Mouse (Mus musculus): ENCODE measurements around the gene Zxdc. TPM values are rescaled to one million over a fixed set of nuclear protein-coding genes. Genes with fewer than 3 reads are reported as not detected.

The Zxdc gene
- 10 to 100 TPM; 43.5 to 44.8 TPM for total RNA-seq (2023)

GRCm38 (mm10) chr6:90368976-90369724 is at the start of gene Zxdc:
Gene Zxdc, plus strand, starts transcription at chr6:90369492.

GRCm38 (mm10) chr6:90324991-90325390 is 44.3 kb upstream of the Zxdc start, which contains the start of gene Chst13:
Gene Chst13, minus strand, starts transcription at chr6:90325185.

GRCm38 (mm10) chr6:90332561-90333425 is 36.5 kb upstream of the Zxdc start, which contains the start of gene Uroc1:
Gene Uroc1, plus strand, starts transcription at chr6:90333284.

DNA sequence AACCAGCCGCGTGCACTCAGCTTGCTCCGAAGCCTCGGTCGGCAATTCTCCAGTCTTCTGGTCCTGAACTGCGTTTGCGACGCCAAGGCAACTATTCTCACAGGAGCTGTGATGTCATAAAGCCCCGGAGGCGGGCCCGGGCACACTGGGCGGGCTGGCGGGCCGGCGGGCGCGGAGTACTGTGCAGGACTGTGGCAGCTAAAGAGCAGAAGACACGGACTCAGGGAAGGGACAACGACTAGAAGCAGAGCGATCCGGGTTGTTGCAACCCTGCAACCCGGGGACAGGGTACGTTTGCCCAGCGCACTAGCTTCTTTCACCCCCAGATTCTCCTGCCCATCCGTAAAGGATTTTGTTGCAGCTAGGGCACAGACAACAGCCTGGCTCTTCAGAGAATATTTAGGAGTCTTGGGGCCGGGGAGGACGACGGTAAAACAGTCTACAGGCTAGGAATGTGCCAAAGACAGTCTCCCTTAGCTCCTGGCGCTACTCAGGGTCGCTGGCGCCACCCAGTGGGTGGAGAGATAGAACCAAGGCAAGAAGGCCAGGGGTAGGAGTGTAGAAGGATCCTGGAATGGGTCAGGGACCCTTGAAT is 59.2 kb downstream of the Zxdc start, which contains the start of gene Cfap100:
TSS of gene Cfap100 (minus strand) at position 418 of the 595 bp plus-strand sequence.

Other genes starting within 250 kb of the Zxdc start
- gene Vmn1r51, start 246.9 kb upstream of the Zxdc start, total RNA-seq (2023) = not detected
- gene Vmn1r52, start 194.7 kb upstream of the Zxdc start, total RNA-seq (2023) = not detected
- gene V1ra8, start 166.7 kb upstream of the Zxdc start, total RNA-seq (2023) = not detected
- gene Vmn1r53, start 145.1 kb upstream of the Zxdc start, total RNA-seq (2023) = not detected
- not detected for gene Vmn1r54, start 123.2 kb upstream of the Zxdc start, total RNA-seq (2023)
- gene BC048671, start 68.3 kb upstream of the Zxdc start, total RNA-seq (2023) = not detected
- 10 to 100 TPM; 27.6 to 31.0 TPM for gene Chst13, start 44.3 kb upstream of the Zxdc start, total RNA-seq (2023)
- gene Uroc1, start 36.2 kb upstream of the Zxdc start, total RNA-seq (2023) = not detected
- gene Cfap100, start 59.3 kb downstream of the Zxdc start, total RNA-seq (2023) = not detected
- not detected for gene Klf15, start 93.1 kb downstream of the Zxdc start, total RNA-seq (2023)
- gene Aldh1l1, start 116.9 kb downstream of the Zxdc start, total RNA-seq (2023) = under 1 TPM in 1 of 2 experiments, not detected in 1; 0.20 TPM
- gene Slc41a3, start 235.2 kb downstream of the Zxdc start, total RNA-seq (2023) = 10 to 100 TPM; 19.8 to 22.0 TPM

Data from neutrophil, adult 59 days (primary cell).